Mouse (Mus musculus): ENCODE measurements at regions not wholly inside any gene's neighbourhood (a gene's known extent, or its start where the extent isn't known, plus 50 kb on each side); places are given as distances from the start of the nearest gene placed in this dataset.

DNA sequence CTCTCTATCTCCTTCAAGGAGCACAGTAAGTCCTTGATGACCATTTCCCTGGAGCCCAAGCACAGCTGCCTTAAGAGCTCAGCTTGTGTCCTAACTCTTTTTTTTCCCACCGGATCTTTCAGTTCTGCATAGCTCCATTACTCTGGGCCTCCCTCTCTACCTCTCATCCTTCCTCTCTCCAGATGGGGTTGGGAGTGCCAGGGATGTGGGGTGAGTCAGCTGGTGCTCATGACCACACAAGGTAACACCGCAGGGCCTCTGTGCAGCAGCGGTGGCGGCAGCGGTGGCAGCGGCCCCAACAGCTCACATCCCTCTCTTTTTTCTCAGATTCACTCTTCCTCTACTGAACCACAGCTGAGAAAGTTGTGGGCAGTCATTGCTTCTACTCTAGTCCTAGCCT is 126.6 kb upstream of the Klf4 start:
- Histone ChIP-seq H3K36me3 (ENCODE audit: control insufficient read depth, insufficient read depth, low read length) (no peaks in the 10 kb centered on the region), H3K27ac (replicated peaks; ENCODE audit: low read depth, low read length) (no peak overlapping the region), H3K9me3 (ENCODE audit: control insufficient read depth, low read length) (no peaks in the 10 kb centered on the region), H3K4me1 (ENCODE audit: control insufficient read depth, insufficient read depth, low read length) (no peaks in the 10 kb centered on the region), H3K27me3 (ENCODE audit: control insufficient read depth, insufficient read depth, low read length) (no peaks in the 10 kb centered on the region), H3K4me3 (replicated peaks; ENCODE audit: low read length) (no peak overlapping the region), H3K9ac (ENCODE audit: low read depth, low read length, severe bottlenecking) (no peak overlapping the region), H3K4me2 (replicated peaks; ENCODE audit: low read depth, low read length, severe bottlenecking) (no peak overlapping the region)
- TF ChIP-seq POLR2A (IDR thresholded peaks at IDR 0.05; ENCODE audit: borderline replicate concordance, extremely low read depth, insufficient read depth, insufficient read length), result no peak
- 92% methylated on average over 6 of the region's 6 CpGs for WGBS
- no peak for ATAC-seq (ENCODE audit: low FRiP score, low read depth)
- no peak for DNase-seq (ENCODE audit: low spot score)

GRCm38 (mm10) chr4:55655329-55655728 is 123.1 kb upstream of the Klf4 start:
- Histone ChIP-seq H3K27ac (replicated peaks; ENCODE audit: low read depth, low read length) (no peak overlapping the region), H3K9me3 (ENCODE audit: control insufficient read depth, low read length) (no peaks in the 10 kb centered on the region), H3K9ac (ENCODE audit: low read depth, low read length, severe bottlenecking) (no peak overlapping the region), H3K27me3 (ENCODE audit: control insufficient read depth, insufficient read depth, low read length) (no peaks in the 10 kb centered on the region; the same call in 1 of the 2 replicates), H3K4me2 (replicated peaks; ENCODE audit: low read depth, low read length, severe bottlenecking) (no peak overlapping the region), H3K36me3 (ENCODE audit: control insufficient read depth, insufficient read depth, low read length) (no peaks in the 10 kb centered on the region), H3K4me3 (replicated peaks; ENCODE audit: low read length) (no peak overlapping the region), H3K4me1 (ENCODE audit: control insufficient read depth, insufficient read depth, low read length) (peaks cover 14% of the 10 kb centered on the region)
- no peak for TF ChIP-seq POLR2A (IDR thresholded peaks at IDR 0.05; ENCODE audit: borderline replicate concordance, extremely low read depth, insufficient read depth, insufficient read length)
- ATAC-seq (ENCODE audit: low FRiP score, low read depth), result no peak
- no peak for DNase-seq (ENCODE audit: low spot score)
- 82% methylated on average over 2 of the region's 2 CpGs for WGBS

DNA sequence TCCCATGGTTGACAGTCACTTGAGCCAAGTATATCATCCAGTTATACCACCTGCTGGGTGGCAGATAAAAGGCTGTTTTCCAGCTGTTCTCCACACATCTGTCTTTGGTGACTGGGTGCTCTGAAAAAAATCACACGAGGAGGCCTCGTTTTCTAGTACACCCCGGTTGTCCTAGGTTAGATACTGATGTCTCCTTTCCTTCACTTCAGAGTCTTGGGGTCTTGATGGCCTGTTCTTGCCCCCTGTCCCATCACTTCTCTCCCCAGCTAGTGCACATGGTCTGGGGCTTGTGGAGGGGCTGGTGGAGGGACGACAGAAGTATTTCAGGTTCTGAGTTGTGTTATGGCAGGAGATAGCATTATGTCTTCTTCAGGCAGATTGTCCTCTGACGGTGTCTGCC is 120.4 kb upstream of the Klf4 start:
- Histone ChIP-seq H3K4me1 (ENCODE audit: control insufficient read depth, insufficient read depth, low read length) (peaks cover 33% of the 10 kb centered on the region), H3K27me3 (ENCODE audit: control insufficient read depth, insufficient read depth, low read length) (no peaks in the 10 kb centered on the region; the same call in 1 of the 2 replicates), H3K4me3 (replicated peaks; ENCODE audit: low read length) (no peak overlapping the region), H3K27ac (replicated peaks; ENCODE audit: low read depth, low read length) (no peak overlapping the region), H3K9ac (ENCODE audit: low read depth, low read length, severe bottlenecking) (no peak overlapping the region), H3K9me3 (ENCODE audit: control insufficient read depth, low read length) (no peaks in the 10 kb centered on the region), H3K36me3 (ENCODE audit: control insufficient read depth, insufficient read depth, low read length) (no peaks in the 10 kb centered on the region), H3K4me2 (replicated peaks; ENCODE audit: low read depth, low read length, severe bottlenecking) (peak overlapping the region; percentile 51; the same call in 1 of the 2 replicates)
- no peak for ATAC-seq (ENCODE audit: low FRiP score, low read depth)
- no peak for DNase-seq (ENCODE audit: low spot score)
- no peak for TF ChIP-seq POLR2A (IDR thresholded peaks at IDR 0.05; ENCODE audit: borderline replicate concordance, extremely low read depth, insufficient read depth, insufficient read length)
- 75% methylated on average over 5 of the region's 5 CpGs for WGBS

- WGBS, result 8% methylated on average over 12 of the region's 12 CpGs
- Histone ChIP-seq H3K9ac (ENCODE audit: low read depth, low read length, severe bottlenecking) (peak overlapping the region; percentile 67), H3K4me1 (ENCODE audit: control insufficient read depth, insufficient read depth, low read length) (peaks cover 40% of the 10 kb centered on the region), H3K4me2 (replicated peaks; ENCODE audit: low read depth, low read length, severe bottlenecking) (peak overlapping the region; percentile 51), H3K4me3 (replicated peaks; ENCODE audit: low read length) (peak overlapping the region; percentile 52), H3K27ac (replicated peaks; ENCODE audit: low read depth, low read length) (peak overlapping the region; percentile 91), H3K27me3 (ENCODE audit: control insufficient read depth, insufficient read depth, low read length) (no peaks in the 10 kb centered on the region; the same call in 1 of the 2 replicates), H3K9me3 (ENCODE audit: control insufficient read depth, low read length) (no peaks in the 10 kb centered on the region), H3K36me3 (ENCODE audit: control insufficient read depth, insufficient read depth, low read length) (no peaks in the 10 kb centered on the region)
- DNase-seq (ENCODE audit: low spot score) (peak; percentile 64), ATAC-seq (ENCODE audit: low FRiP score, low read depth) (peak; percentile 5; the same call in 1 of the 2 replicates)
- TF ChIP-seq POLR2A (IDR thresholded peaks at IDR 0.05; ENCODE audit: borderline replicate concordance, extremely low read depth, insufficient read depth, insufficient read length), result no peak
These were observed 119.6 kb upstream of the Klf4 start for GRCm38 (mm10) chr4:55651811-55652410.

DNA sequence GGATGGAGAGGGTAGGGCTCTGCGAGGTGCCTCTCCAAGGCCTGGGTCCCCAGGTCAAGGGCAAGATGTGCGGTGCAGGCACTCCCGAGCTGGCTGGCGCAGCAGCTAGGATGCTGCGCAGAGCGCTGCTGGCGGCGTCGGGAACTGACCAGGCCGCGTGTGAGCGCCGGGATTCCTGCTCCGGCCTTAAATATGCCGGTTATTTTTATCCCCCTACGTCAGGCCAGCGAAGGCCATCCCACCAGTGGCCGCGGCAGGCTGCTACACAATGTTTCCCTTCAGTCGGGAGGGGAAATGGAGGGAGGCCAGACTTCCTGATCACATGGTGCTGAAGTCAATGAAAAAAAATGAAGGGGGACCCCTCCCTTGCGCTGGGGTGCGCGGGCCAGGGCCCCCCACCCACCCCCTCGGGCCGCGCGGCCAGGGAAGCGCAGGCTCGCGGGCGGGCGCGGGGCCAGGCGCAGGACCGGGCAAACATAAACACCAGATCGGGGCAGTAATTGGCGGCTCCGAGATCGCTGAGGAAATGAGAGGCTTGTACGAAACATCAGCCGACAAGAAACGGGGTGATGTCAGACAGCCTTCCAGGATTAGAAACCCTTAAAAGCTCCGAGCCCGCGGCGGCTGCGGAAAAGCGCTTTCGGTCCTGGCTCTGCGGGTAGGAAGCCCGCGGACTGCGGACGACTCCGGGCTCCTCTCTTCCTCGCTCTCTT is 118.9 kb upstream of the Klf4 start:
- peak overlapping the region; percentile 52 for H3K4me3 ChIP-seq (replicated peaks; ENCODE audit: low read length)
- peak; percentile 77; the same call in 1 of the 2 replicates for TF ChIP-seq POLR2A (IDR thresholded peaks at IDR 0.05; ENCODE audit: borderline replicate concordance, extremely low read depth, insufficient read depth, insufficient read length)
- peak overlapping the region; percentile 51 for H3K4me2 ChIP-seq (replicated peaks; ENCODE audit: low read depth, low read length, severe bottlenecking)
- H3K36me3 ChIP-seq (ENCODE audit: control insufficient read depth, insufficient read depth, low read length), result no peaks in the 10 kb centered on the region
- H3K4me1 ChIP-seq (ENCODE audit: control insufficient read depth, insufficient read depth, low read length), result peaks cover 42% of the 10 kb centered on the region
- under 1% methylated on average over 48 of the region's 56 CpGs for WGBS
- H3K27me3 ChIP-seq (ENCODE audit: control insufficient read depth, insufficient read depth, low read length), result no peaks in the 10 kb centered on the region; the same call in 1 of the 2 replicates
- peak; percentile 95 for ATAC-seq (ENCODE audit: low FRiP score, low read depth)
- H3K9me3 ChIP-seq (ENCODE audit: control insufficient read depth, low read length), result no peaks in the 10 kb centered on the region
- DNase-seq (ENCODE audit: low spot score), result peak; percentile 95
- H3K9ac ChIP-seq (ENCODE audit: low read depth, low read length, severe bottlenecking), result peak overlapping the region; percentile 67
- H3K27ac ChIP-seq (replicated peaks; ENCODE audit: low read depth, low read length), result peak overlapping the region; percentile 91

Measured in limb, embryonic 14.5 days (tissue).